Comparison of ENCODE assay signal across 8 mouse cellular contexts in the genomic region with DNA sequence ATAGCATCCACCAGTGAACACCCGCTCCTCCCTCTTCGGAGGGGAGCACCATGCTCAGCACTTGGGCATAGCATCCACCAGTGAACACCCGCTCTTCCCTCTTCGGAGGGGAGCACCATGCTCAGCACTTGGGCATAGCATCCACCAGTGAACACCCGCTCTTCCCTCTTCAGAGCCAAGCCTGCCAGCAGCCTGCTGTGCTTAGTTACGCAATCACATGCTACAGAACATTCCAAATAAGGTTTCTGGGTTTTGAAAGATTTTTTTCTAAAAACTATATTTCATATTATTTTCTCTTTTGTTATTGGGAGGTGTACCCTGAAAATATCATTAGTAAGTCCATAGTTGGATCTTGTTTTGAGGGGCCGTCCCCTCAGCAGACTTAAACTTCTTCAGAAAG.
DNase-seq lines count a peak whose midpoint lies in the region; ATAC-seq and TF ChIP-seq lines count a peak whose summit lies in the region.
"Not testable (repeated sequence)": the region's sequence is repeated elsewhere in the genome, so short reads cannot be mapped to it uniquely, and the experiment has no call there.

No protein-coding gene starts in this region.

- not testable (repeated sequence) for H3K9ac ChIP-seq in lung, postnatal 0 days (replicated peaks; ENCODE audit: low read depth)

- WGBS in lung, postnatal 0 days, result 80% methylated on average over 5 of the region's 7 CpGs

- H3K79me3 ChIP-seq in C2C12 (ENCODE audit: low read depth), result not testable (repeated sequence)

- TF ChIP-seq EP300 in lung, postnatal 0 days (IDR thresholded peaks at IDR 0.05), result not testable (repeated sequence)

- not testable (repeated sequence) for H3K9me3 ChIP-seq in lung, postnatal 0 days (ENCODE audit: low read length)

- not testable (repeated sequence) for H3K27me3 ChIP-seq in C2C12 (ENCODE audit: control insufficient read depth, insufficient read depth, insufficient read length); lung, postnatal 0 days (replicated peaks; ENCODE audit: insufficient read depth, low read length)

- H3K27ac ChIP-seq in lung, postnatal 0 days (ENCODE audit: low read length), result not testable (repeated sequence)

- not testable (repeated sequence) for H3K4me1 ChIP-seq in lung, postnatal 0 days (ENCODE audit: insufficient read depth, low read depth, low read length)

- not testable (repeated sequence) for ATAC-seq in lung, postnatal 0 days
- ATAC-seq in megakaryocyte progenitor cell, adult 5-6 weeks (replicated peaks; ENCODE audit: poor library complexity), result 0 out of 2 replicates have a peak, but pooled peaks have one; percentile 39

- not testable (repeated sequence) for H3K4me3 ChIP-seq in C2C12 (ENCODE audit: insufficient read depth, poor library complexity, severe bottlenecking); lung, postnatal 0 days (ENCODE audit: low read depth, low read length)

- DNase-seq in 3T3-L1 (ENCODE audit: low read depth, low spot score) (peak; percentile 37), adipocyte (ENCODE audit: low spot score) (peak; percentile 60)
- peak; percentile 44 to 67 for DNase-seq in cerebellum, postnatal 10 days
- peak; percentile 17 to 42 for DNase-seq in cerebellum, postnatal 25 days
- DNase-seq in layer of hippocampus, adult 9-11 months, result peak; percentile 6
- peak; percentile 30 for DNase-seq in lung, postnatal 0 days (ENCODE audit: low spot score)

- H3K79me2 ChIP-seq in C2C12 (ENCODE audit: control insufficient read depth, insufficient read depth), result not testable (repeated sequence)

- not testable (repeated sequence) for H3K4me2 ChIP-seq in lung, postnatal 0 days (replicated peaks; ENCODE audit: low read depth, low read length)

- not testable (repeated sequence) for TF ChIP-seq CTCF in C2C12 (IDR thresholded peaks at IDR 0.05; ENCODE audit: control insufficient read depth, insufficient read depth, insufficient read length); lung, postnatal 0 days (IDR thresholded peaks at IDR 0.05)

- H3ac ChIP-seq in C2C12 (ENCODE audit: control insufficient read depth, insufficient read length, low read depth), result not testable (repeated sequence)

- H3K36me3 ChIP-seq in C2C12 (ENCODE audit: control insufficient read depth, insufficient read depth); lung, postnatal 0 days (ENCODE audit: insufficient read depth, low read length): not testable (repeated sequence)

TF ChIP-seq in C2C12, 6 proteins besides CTCF, POLR2A, EP300 and RAD21:
- peak; percentile 87 for TF ChIP-seq CEBPB (IDR thresholded peaks at IDR 0.05; ENCODE audit: low read depth)

Comparison
In these comparisons a context has a peak if more than half of its experiments do, and no peak if none do; other contexts are left out.
1. DNase-seq: peak in every context shown above with its lines; median percentile 60 in adipocyte; 56 in cerebellum, postnatal 10 days; 37 in 3T3-L1; 30 in lung, postnatal 0 days; 30 in cerebellum, postnatal 25 days; 6 in layer of hippocampus, adult 9-11 months.